In the genomic region with DNA sequence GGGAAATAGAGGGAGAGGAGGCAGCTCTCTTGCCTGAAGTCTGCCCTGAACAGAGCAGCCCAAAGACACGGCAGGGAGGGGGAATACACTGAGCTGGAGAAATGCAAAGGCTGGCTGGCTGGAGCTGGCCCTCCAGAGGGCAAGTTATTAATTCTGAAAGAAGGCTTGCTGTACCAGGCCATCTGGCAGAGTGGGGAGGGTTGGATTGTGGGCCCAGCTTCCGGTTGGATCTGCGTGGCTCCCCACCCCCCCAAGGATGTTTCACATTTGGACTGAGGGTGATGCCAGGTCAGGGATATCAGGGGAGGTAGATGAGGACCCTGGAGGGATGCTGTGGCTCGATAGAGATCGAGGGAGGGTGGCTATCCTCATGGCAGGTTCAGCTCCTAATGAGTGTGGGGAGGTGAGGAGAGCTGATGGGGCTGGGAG, we compare ENCODE assay signal across 13 mouse cellular contexts.
DNase-seq lines count a peak whose midpoint lies in the region; ATAC-seq lines count a peak whose summit lies in the region.
"Had no signal": no experiment of that assay in that cellular context is flagged by ENCODE, and none has a peak within 500 bp of the region (broad histone marks: within the 10 kb centered on the region; RNA-seq: fewer than 3 reads in every experiment).

No protein-coding gene starts in this region.

- WGBS in forebrain, embryonic 15.5 days: 2% methylated on average over 5 of the region's 5 CpGs
- WGBS in limb, embryonic 10.5 days: 49% methylated on average over 5 of the region's 5 CpGs

- H3K4me1 ChIP-seq in forebrain, embryonic 15.5 days: peaks cover 32% of the 10 kb centered on the region
- peaks cover 38% of the 10 kb centered on the region for H3K4me1 ChIP-seq in limb, embryonic 10.5 days

- ATAC-seq in cerebellum, adult (ENCODE audit: insufficient number of reproducible peaks, low FRiP score, low TSS enrichment): no peak; the same call in 1 of the 2 replicates
- peak; percentile 73 for ATAC-seq in forebrain, embryonic 15.5 days (replicated peaks)
- ATAC-seq: intestine, embryonic 15.5 days had no signal

- H3K4me3 ChIP-seq in forebrain, embryonic 15.5 days: no peak overlapping the region
- no peak overlapping the region for H3K4me3 ChIP-seq in limb, embryonic 10.5 days
- H3K4me3 ChIP-seq: intestine, embryonic 15.5 days had no signal

- no peak overlapping the region for H3K9ac ChIP-seq in forebrain, embryonic 15.5 days (replicated peaks)
- H3K9ac ChIP-seq: intestine, embryonic 15.5 days; liver, embryonic 14.5 days had no signal

- H3K27ac ChIP-seq in forebrain, embryonic 15.5 days (replicated peaks): peak overlapping the region; percentile 69
- H3K27ac ChIP-seq in limb, embryonic 10.5 days: 0 out of 2 replicates have a peak overlapping the region, but pooled peaks have one; percentile 20
- H3K27ac ChIP-seq: intestine, embryonic 15.5 days; liver, embryonic 14.5 days had no signal

- H3K9me3 ChIP-seq in forebrain, embryonic 15.5 days: no peaks in the 10 kb centered on the region
- H3K9me3 ChIP-seq in limb, embryonic 10.5 days (replicated peaks): no peaks in the 10 kb centered on the region
- H3K9me3 ChIP-seq: intestine, embryonic 15.5 days had no signal

- H3K27me3 ChIP-seq in forebrain, embryonic 15.5 days: no peaks in the 10 kb centered on the region
- peaks cover 14% of the 10 kb centered on the region for H3K27me3 ChIP-seq in limb, embryonic 10.5 days (ENCODE audit: low read depth, poor library complexity, severe bottlenecking)
- H3K27me3 ChIP-seq: intestine, embryonic 15.5 days had no signal

- DNase-seq in cerebellum, postnatal 10 days: peak; percentile 66 to 78
- DNase-seq in MN1 (ENCODE audit: low spot score): peak; percentile 65
- DNase-seq in limb, embryonic 10.5 days (ENCODE audit: low spot score): no peak
- no peak for DNase-seq in lung, postnatal 36 days
- DNase-seq in ovary, postnatal 10 days (ENCODE audit: low spot score): no peak
- DNase-seq in left cerebral cortex, adult 9 months (ENCODE audit: low spot score in 2 of 2): no peak
- DNase-seq: adrenal gland, adult 8-10 months; gastrocnemius, postnatal 36 days; right cerebral cortex, adult 18-20 months had no signal

- H3K36me3 ChIP-seq in forebrain, embryonic 15.5 days: no peaks in the 10 kb centered on the region
- H3K36me3 ChIP-seq in limb, embryonic 10.5 days: no peaks in the 10 kb centered on the region
- H3K36me3 ChIP-seq: intestine, embryonic 15.5 days had no signal

- H3K4me2 ChIP-seq in forebrain, embryonic 15.5 days (replicated peaks): no peak overlapping the region; the same call in 1 of the 2 replicates
- H3K4me2 ChIP-seq: intestine, embryonic 15.5 days had no signal

Comparison
In these comparisons a context has a peak if more than half of its experiments do, and no peak if none do; other contexts are left out.
1. DNase-seq: peak in cerebellum, postnatal 10 days (2 of 2) and MN1 (single experiment); none in limb, embryonic 10.5 days (single experiment), lung, postnatal 36 days (single experiment), ovary, postnatal 10 days (single experiment) and left cerebral cortex, adult 9 months (0 of 2).